Mouse (Mus musculus): ENCODE results near the gene Nt5c3b.

- TF ChIP-seq CHD2 (IDR thresholded peaks at IDR 0.05; ENCODE audit: low read depth, low read length) (no peak), HCFC1 (IDR thresholded peaks at IDR 0.05; ENCODE audit: borderline replicate concordance, insufficient read depth, low read length) (no peak), ZNF384 (IDR thresholded peaks at IDR 0.05; ENCODE audit: low read depth, low read length) (no peak), MAFK (IDR thresholded peaks at IDR 0.05; ENCODE audit: insufficient read depth, low read depth, low read length) (no peak), ZC3H11A (IDR thresholded peaks at IDR 0.05; ENCODE audit: borderline replicate concordance, low read depth, low read length) (no peak)
Measured at GRCm38 (mm10) chr11:100432002-100432401, 9.6 kb downstream of the Nt5c3b start.
